Mouse (Mus musculus) embryonic facial prominence, embryonic 11.5 days (tissue): Measurements from ENCODE around the gene Tanc1. TPM values are rescaled to one million over a fixed set of nuclear protein-coding genes. Genes with fewer than 3 reads are reported as not detected.

Source experiments
- ATAC-seq: fragments of 200-750 bp; cut with Nextera tagmentation; replicated peaks from 2 replicates; pipeline ENCODE4 v1.8.0; 2017; ENCODE audit warnings: low read depth; ENCODE audit not compliant: insufficient number of reproducible peaks, low FRiP score, low TSS enrichment
- DNase-seq: peaks from one replicate; pipeline ENCODE4 v3.0.0-alpha.2; 2015; ENCODE audit warnings: low spot score
- H3K27ac ChIP-seq: fragments of 300-500 bp; sonication (generic); replicated peaks from 2 replicates; pipeline ENCODE4 v1.5.1; 2014; ENCODE audit warnings: mild to moderate bottlenecking, low read depth, low read length, control low read depth
- H3K27me3 ChIP-seq: fragments of 300-500 bp; sonication (generic); 2 replicates; pipeline ENCODE4 v1.6.1; 2014; ENCODE audit warnings: mild to moderate bottlenecking, low read length, moderate library complexity, mixed read lengths; ENCODE audit not compliant: control insufficient read depth, insufficient read depth
- H3K36me3 ChIP-seq: fragments of 300-500 bp; sonication (generic); replicated peaks from 2 replicates; pipeline ENCODE4 v1.6.1; 2014; ENCODE audit warnings: low read depth, mild to moderate bottlenecking, low read length, moderate library complexity, mixed read lengths; ENCODE audit not compliant: control insufficient read depth, insufficient read depth
- H3K4me1 ChIP-seq: fragments of 300-500 bp; sonication (generic); 2 replicates; pipeline ENCODE4 v1.6.1; 2014; ENCODE audit warnings: low read length, mixed read lengths; ENCODE audit not compliant: control insufficient read depth, insufficient read depth
- H3K4me2 ChIP-seq: fragments of 300-500 bp; sonication (generic); 2 replicates; pipeline ENCODE4 v1.6.1; 2014; ENCODE audit warnings: low read depth, mild to moderate bottlenecking, control low read depth, low read length, moderate library complexity
- H3K4me3 ChIP-seq: fragments of 300-500 bp; sonication (generic); 2 replicates; pipeline ENCODE4 v1.5.1; 2014; ENCODE audit warnings: low read depth, low read length, control low read depth
- H3K9ac ChIP-seq: fragments of 300-500 bp; sonication (generic); replicated peaks from 2 replicates; pipeline ENCODE4 v1.6.1; 2014; ENCODE audit warnings: mild to moderate bottlenecking, control low read depth, low read length
- H3K9me3 ChIP-seq: fragments of 300-500 bp; sonication (generic); replicated peaks from 2 replicates; pipeline ENCODE4 v1.6.1; 2016; ENCODE audit warnings: mild to moderate bottlenecking, low read length, inconsistent platforms, mixed read lengths; ENCODE audit not compliant: control insufficient read depth
- WGBS: fragments of 180-500 bp; shearing (Covaris S2); extraction: QIAGEN DNeasy Blood & Tissue Kit; methylation state at CpG from one replicate; pipeline ENCODE4 v1.1.7; 2014; 5-methylcytosine and 5-hydroxymethylcytosine counted together
- polyA plus RNA-seq: library from polyadenylated mRNA; unstranded; fragments of >200 nt; fragmentation: Nextera tagmentation; extraction: Ambion mirVana; gene quantifications from 2 replicates; pipeline ENCODE4 v1.2.1, GENCODE M21; 2014

The Tanc1 gene
- polyA plus RNA-seq, 1 experiment from 2014 or later, result 22.7 TPM

DNA sequence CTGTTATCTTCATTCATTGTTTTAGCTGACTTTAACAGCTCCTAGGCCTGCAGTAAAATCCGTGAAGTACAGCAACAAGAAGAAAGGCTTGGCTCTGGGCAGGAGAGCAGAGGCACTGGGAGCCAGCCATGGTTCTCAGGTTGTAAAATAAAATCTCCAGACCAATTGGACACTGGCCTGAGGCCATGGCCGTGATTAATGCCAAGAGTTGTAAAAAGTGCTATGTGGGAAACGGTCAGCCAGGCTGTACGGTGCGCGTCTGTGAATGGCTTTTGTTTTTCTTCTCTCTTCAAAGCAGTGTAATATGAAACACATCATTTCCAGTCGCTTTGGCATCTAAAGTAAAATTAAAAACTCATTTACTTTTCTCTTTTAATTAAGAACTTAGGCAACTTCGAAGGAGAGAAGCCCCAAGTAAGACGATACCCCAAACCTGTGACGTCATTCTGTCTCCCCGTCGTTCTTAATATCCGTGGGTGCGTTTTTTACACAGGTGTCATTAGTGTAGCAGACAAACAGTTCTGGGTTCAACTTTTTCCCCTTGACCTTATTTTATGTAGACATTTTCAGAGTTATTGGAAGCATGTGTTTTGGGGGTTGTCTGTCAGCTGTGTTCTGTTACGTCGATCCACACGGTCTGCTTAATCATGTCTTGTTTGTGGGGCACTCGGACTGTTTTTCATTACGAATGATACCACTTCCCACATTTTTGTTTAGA is 11.6 kb upstream of the Tanc1 start:
- ATAC-seq, result no peak; the same call in 1 of the 2 replicates
- peak overlapping the region; percentile 78 for H3K27ac ChIP-seq

DNA sequence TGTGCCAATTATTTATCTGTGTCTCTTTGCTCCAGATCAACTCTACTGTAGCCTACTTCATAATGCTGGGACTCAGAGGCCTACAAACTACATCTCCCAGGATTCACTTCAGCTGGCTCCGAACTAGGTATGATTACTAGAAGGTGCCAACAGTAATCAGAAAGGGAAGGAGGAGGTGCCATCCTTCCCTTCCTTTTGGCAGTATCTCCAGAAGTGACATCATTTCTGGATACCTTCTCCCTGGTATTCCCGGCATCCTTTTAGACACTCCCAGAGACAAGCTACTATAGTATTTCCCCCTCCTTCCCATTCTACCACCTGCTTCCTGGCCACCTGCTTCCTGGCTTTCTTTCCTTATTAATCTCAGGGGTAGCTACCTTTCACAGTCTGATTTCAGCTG is 10.9 kb upstream of the Tanc1 start:
- DNase-seq (peak; percentile 35), ATAC-seq (no peak)
- no peaks in the 10 kb centered on the region for H3K4me1 ChIP-seq
- H3K9ac ChIP-seq, result no peak overlapping the region
- H3K9me3 ChIP-seq, result no peaks in the 10 kb centered on the region
- no peak overlapping the region for H3K27ac ChIP-seq
- no peaks in the 10 kb centered on the region for H3K36me3 ChIP-seq
- WGBS, result 70% methylated on average over 2 of the region's 2 CpGs
- H3K4me3 ChIP-seq, result no peak overlapping the region
- H3K4me2 ChIP-seq, result no peak overlapping the region
- H3K27me3 ChIP-seq, result no peaks in the 10 kb centered on the region

More for the DNA sequence above, 11.6 kb upstream of the Tanc1 start:
- DNase-seq, result peak; percentile 85
- peak overlapping the region; percentile 5; the same call in 1 of the 2 replicates for H3K4me2 ChIP-seq
- no peak overlapping the region for H3K4me3 ChIP-seq
- no peak overlapping the region for H3K9ac ChIP-seq
- H3K9me3 ChIP-seq, result no peaks in the 10 kb centered on the region
- 22% methylated on average over 19 of the region's 19 CpGs for WGBS
- no peaks in the 10 kb centered on the region for H3K27me3 ChIP-seq
- no peaks in the 10 kb centered on the region for H3K36me3 ChIP-seq
- H3K4me1 ChIP-seq, result no peaks in the 10 kb centered on the region

DNA sequence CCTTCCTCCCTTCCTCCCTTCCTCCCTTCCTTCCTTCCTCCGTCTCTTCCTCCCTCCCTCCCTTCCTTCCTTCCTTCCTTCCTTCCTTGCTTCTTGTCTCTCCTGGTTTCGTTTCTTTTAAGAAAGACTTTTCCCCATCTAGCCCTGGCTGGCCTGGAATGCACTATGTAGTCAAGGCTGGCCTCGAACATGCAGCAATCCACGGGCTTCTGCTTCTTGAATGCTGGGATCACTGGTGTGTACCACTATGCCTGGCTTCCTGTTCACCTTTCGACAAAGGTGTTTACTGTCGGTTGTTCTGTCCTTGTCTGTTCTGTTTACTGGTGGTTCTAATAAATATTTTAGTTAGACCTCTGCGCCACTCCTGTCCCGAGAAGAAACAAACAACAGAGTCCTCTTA is 10.4 kb upstream of the Tanc1 start:
- DNase-seq (no peak), ATAC-seq (no peak)
- H3K27ac ChIP-seq, result no peak overlapping the region
- H3K4me3 ChIP-seq, result no peak overlapping the region
- H3K9ac ChIP-seq, result no peak overlapping the region
- H3K9me3 ChIP-seq, result no peaks in the 10 kb centered on the region
- H3K4me2 ChIP-seq, result no peak overlapping the region
- no peaks in the 10 kb centered on the region for H3K4me1 ChIP-seq
- no peaks in the 10 kb centered on the region for H3K36me3 ChIP-seq
- no peaks in the 10 kb centered on the region for H3K27me3 ChIP-seq
- whole genome bisulfite sequencing, result 89% methylated on average over 8 of the region's 8 CpGs

DNA sequence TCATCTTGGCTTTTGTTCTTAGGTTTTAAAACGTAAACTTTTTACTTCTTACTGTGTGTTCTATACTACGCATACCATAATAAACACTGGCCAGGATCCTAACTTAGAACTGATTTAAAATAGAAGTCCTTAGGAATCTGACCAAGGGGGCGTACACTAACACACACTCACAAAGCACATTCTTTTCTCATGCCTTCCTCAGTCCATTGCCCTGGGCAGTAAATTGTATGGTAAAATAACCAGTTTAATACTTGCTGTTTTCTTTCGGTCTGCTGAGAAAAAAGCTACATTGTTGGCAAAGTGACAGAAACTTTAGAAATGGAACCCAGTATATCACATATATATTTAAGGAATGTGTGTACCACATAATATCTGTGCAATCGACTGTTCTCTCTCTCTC is 2.9 kb upstream of the Tanc1 start:
- no peak overlapping the region for H3K27ac ChIP-seq
- no peaks in the 10 kb centered on the region for H3K27me3 ChIP-seq
- no peaks in the 10 kb centered on the region for H3K9me3 ChIP-seq
- H3K4me3 ChIP-seq, result no peak overlapping the region
- ATAC-seq (no peak), DNase-seq (peak; percentile 31)
- peaks cover 3% of the 10 kb centered on the region; the same call in 1 of the 2 replicates for H3K4me1 ChIP-seq
- no peak overlapping the region for H3K9ac ChIP-seq
- no peaks in the 10 kb centered on the region for H3K36me3 ChIP-seq
- H3K4me2 ChIP-seq, result no peak overlapping the region
- 42% methylated on average over 5 of the region's 5 CpGs for WGBS

DNA sequence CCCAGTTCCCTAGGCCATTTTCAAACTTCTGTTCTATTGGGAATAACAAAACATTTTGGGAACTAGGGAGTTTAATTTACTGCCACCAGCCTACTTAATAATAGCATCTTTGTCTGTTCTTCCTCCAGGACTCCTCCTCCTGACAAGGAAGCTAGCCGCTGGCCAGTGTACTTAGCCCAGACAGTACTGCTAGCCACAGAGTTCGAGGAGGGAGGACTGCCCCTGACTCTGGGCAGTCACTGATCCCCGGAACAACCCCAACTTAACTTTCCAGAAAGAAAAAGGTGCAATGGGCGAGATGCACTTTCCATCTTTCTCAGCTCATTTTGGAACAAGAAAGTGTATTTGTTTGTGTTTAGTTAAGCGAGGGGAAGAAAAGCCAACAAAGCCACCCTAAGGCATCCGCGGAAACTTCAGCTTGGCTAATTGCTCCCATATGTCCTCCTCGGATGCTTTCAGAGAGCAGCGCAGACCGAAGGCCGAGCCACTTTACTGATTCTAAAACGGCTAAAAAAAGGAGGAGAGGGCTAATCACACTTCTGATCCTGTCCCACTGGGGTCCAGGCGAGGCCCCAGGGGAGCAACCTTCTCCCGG is 529 bp upstream of the Tanc1 start:
- 0% methylated on average over 14 of the region's 14 CpGs for WGBS
- H3K9me3 ChIP-seq, result no peaks in the 10 kb centered on the region
- H3K27ac ChIP-seq, result peak overlapping the region; percentile 97
- H3K4me2 ChIP-seq, result peak overlapping the region; percentile 90
- ATAC-seq (peak; percentile 75), DNase-seq (peak; percentile 89)
- H3K36me3 ChIP-seq, result no peaks in the 10 kb centered on the region
- H3K4me3 ChIP-seq, result peak overlapping the region; percentile 96
- peak overlapping the region; percentile 95 for H3K9ac ChIP-seq
- H3K27me3 ChIP-seq, result no peaks in the 10 kb centered on the region
- peaks cover 3% of the 10 kb centered on the region; the same call in 1 of the 2 replicates for H3K4me1 ChIP-seq

DNA sequence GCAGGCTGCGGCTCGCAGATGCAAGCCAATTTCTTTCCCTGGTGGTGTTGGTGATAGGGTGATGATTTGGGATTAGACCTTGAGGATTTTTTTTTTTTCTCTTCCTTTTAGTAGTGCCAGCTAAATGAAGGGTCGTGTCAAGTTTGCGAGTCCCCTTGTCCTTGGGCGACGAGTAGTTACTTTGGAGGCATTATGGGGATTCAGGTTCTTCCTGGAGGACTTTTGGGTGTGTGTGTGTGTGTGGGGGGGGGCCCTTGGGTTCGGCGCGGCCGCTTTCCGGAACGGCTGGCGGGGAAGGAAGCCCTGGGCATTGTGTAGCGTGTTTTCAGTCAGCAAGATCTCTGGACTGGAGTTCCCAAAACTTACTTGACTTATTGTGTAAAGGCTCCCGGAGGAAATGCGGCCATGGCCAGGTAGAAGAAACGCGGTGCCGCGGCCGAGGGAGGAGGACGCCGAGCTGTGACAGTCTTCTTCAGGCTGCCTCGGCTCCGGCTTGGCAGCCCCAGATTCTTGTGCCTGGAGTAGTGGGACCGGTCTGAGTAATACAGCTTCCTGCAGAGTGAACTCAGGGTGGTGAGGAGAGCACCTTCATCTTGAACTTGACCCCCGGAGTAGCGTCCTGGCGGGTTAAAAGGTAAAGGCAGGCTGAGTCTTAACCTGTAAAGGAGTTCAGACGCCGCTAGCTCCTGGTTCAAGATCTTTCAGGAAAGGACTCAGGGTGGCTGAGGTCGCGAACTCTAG is 1.1 kb downstream of the Tanc1 start:
- H3K4me1 ChIP-seq, result peaks cover 3% of the 10 kb centered on the region; the same call in 1 of the 2 replicates
- under 1% methylated on average over 33 of the region's 33 CpGs for WGBS
- H3K9ac ChIP-seq, result peak overlapping the region; percentile 95
- no peaks in the 10 kb centered on the region for H3K36me3 ChIP-seq
- no peaks in the 10 kb centered on the region for H3K27me3 ChIP-seq
- ATAC-seq, result no peak
- peak overlapping the region; percentile 96 for H3K4me3 ChIP-seq
- peak overlapping the region; percentile 90 for H3K4me2 ChIP-seq
- H3K9me3 ChIP-seq, result no peaks in the 10 kb centered on the region
- H3K27ac ChIP-seq, result peak overlapping the region; percentile 97
- peak; percentile 50 for DNase-seq

DNA sequence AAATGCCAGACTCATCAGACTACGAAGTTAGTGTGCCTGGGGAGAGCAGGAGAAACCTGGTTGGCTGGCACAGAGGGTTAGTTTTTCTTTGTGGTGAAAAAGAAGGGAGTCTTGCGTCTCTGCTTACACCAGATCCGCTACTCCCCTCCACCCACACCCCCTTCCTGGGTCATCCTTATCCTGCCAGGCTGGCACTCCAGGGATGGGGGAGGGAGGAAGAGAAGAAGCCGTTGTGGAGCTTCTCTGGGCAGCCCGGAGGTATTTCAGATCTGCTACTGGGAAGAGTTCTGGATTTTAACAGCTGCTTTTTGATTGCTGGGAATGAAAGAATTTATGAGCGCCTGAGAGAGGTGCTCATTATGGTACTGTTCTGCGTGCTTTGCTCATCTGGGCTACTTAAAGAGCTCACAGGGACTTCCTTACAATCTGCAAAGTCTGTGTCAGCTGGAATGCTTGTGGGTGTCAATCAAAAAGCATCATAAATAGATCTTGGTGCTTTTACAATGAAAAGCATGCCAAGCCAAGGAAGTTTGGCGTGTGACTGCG is 1.7 kb downstream of the Tanc1 start:
- ATAC-seq (no peak), DNase-seq (peak; percentile 17)
- H3K4me1 ChIP-seq, result peaks cover 3% of the 10 kb centered on the region; the same call in 1 of the 2 replicates
- no peaks in the 10 kb centered on the region for H3K9me3 ChIP-seq
- no peaks in the 10 kb centered on the region for H3K27me3 ChIP-seq
- no peaks in the 10 kb centered on the region for H3K36me3 ChIP-seq
- WGBS, result 10% methylated on average over 9 of the region's 9 CpGs
- peak overlapping the region; percentile 95 for H3K9ac ChIP-seq
- H3K27ac ChIP-seq, result peak overlapping the region; percentile 97; the same call in 1 of the 2 replicates
- peak overlapping the region; percentile 90 for H3K4me2 ChIP-seq
- peak overlapping the region; percentile 96 for H3K4me3 ChIP-seq
